Mouse (Mus musculus): ENCODE results near the gene Sec22b. TPM values are rescaled to one million over a fixed set of nuclear protein-coding genes. Genes with fewer than 3 reads are reported as not detected.

The Sec22b gene
- polyA plus RNA-seq, 1 experiment from 2014 or later, result 40.0 TPM

DNA sequence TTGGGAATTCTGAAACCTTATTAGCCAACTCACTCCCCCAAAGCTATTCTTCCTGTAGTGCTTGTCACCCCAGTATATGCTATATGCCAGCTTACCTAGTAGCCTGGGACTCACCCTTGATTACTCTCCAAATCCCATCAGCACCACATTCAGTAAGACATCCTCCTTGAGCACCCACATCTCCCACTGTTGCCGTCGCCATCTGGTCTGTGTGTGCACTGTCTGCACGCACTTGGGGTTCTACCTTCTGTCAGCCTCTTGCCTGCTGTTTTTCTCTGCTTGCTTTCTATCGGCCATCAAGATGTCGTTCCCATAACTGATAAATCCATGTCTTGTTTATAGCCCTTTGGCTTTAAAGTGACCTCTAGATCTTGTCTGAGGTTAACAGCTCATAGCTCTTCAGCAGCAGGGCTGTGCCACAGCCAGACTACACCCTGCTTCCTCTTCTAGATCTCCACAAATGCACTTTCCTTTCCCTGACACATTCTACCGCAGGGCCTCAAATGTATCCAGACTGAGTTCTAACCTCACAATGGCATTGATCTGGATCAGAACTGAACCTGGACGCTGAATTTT lies 30.4 kb downstream of the Sec22b start:
- Histone ChIP-seq H3K27me3 (ENCODE audit: insufficient read depth, low read length) (no peaks in the 10 kb centered on the region), H3K9me3 (ENCODE audit: low read length) (no peaks in the 10 kb centered on the region), H3K27ac (ENCODE audit: low read depth) (peak overlapping the region; percentile 20; the same call in 1 of the 2 replicates), H3K4me1 (ENCODE audit: insufficient read depth) (peaks cover 33% of the 10 kb centered on the region), H3K36me3 (replicated peaks; ENCODE audit: insufficient read depth, low read length) (no peaks in the 10 kb centered on the region), H3K9ac (replicated peaks) (no peak overlapping the region), H3K4me2 (ENCODE audit: low read depth, low read length) (peak overlapping the region; percentile 63), H3K4me3 (ENCODE audit: low read depth, low read length) (0 out of 2 replicates have a peak overlapping the region, but pooled peaks have one; percentile 27)
- no peak for DNase-seq
- no peak for ATAC-seq
- 41% methylated on average over 7 of the region's 7 CpGs for WGBS (ENCODE audit: insufficient replicate concordance)
- TF ChIP-seq CTCF (IDR thresholded peaks at IDR 0.05; ENCODE audit: low read depth), result no peak
- no peak for TF ChIP-seq EP300 (IDR thresholded peaks at IDR 0.05; ENCODE audit: low read depth)

- Histone ChIP-seq H3K4me2 (ENCODE audit: low read depth, low read length) (peak overlapping the region; percentile 63), H3K4me3 (ENCODE audit: low read depth, low read length) (peak overlapping the region; percentile 27), H3K36me3 (replicated peaks; ENCODE audit: insufficient read depth, low read length) (no peaks in the 10 kb centered on the region), H3K4me1 (ENCODE audit: insufficient read depth) (peaks cover 33% of the 10 kb centered on the region), H3K27ac (ENCODE audit: low read depth) (peak overlapping the region; percentile 20; the same call in 1 of the 2 replicates), H3K9me3 (ENCODE audit: low read length) (no peaks in the 10 kb centered on the region), H3K27me3 (ENCODE audit: insufficient read depth, low read length) (no peaks in the 10 kb centered on the region), H3K9ac (replicated peaks) (peak overlapping the region; percentile 28)
- 17% methylated on average over 10 of the region's 10 CpGs for whole genome bisulfite sequencing (ENCODE audit: insufficient replicate concordance)
- TF ChIP-seq EP300 (IDR thresholded peaks at IDR 0.05; ENCODE audit: low read depth) (no peak), CTCF (IDR thresholded peaks at IDR 0.05; ENCODE audit: low read depth) (no peak)
- DNase-seq (peak; percentile 52), ATAC-seq (no peak; the same call in 1 of the 2 replicates)
Measured at GRCm38 (mm10) chr3:97932131-97932530, 31.1 kb downstream of the Sec22b start.

DNA sequence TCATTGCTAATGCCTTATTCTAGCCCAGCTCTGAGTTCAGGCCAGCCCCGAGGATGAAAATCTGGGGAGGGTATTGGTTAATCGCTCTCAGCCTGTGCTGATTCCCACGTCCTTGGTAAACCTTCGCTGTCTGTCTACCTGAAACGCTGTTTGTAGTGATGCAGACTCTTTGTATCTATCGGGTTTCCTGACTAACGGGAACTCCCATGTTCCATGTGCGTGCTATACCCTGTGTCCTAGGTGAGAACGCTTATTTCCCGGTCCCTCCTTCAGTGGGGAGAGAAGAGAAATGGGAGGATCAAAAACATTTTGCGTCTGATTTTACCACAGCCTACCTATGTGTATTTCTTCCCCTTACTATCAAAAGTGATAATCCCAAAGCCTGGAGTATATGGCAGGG lies 31.8 kb downstream of the Sec22b start:
- TF ChIP-seq CTCF (IDR thresholded peaks at IDR 0.05; ENCODE audit: low read depth) (no peak), EP300 (IDR thresholded peaks at IDR 0.05; ENCODE audit: low read depth) (no peak)
- peak overlapping the region; percentile 63 for H3K4me2 ChIP-seq (ENCODE audit: low read depth, low read length)
- 22% methylated on average over 11 of the region's 11 CpGs for WGBS (ENCODE audit: insufficient replicate concordance)
- no peaks in the 10 kb centered on the region for H3K9me3 ChIP-seq (ENCODE audit: low read length)
- H3K27ac ChIP-seq (ENCODE audit: low read depth), result peak overlapping the region; percentile 5; the same call in 1 of the 2 replicates
- H3K36me3 ChIP-seq (replicated peaks; ENCODE audit: insufficient read depth, low read length), result no peaks in the 10 kb centered on the region
- H3K4me3 ChIP-seq (ENCODE audit: low read depth, low read length), result peak overlapping the region; percentile 27; the same call in 1 of the 2 replicates
- H3K27me3 ChIP-seq (ENCODE audit: insufficient read depth, low read length), result no peaks in the 10 kb centered on the region
- ATAC-seq, result no peak
- 0 out of 2 replicates have a peak overlapping the region, but pooled peaks have one; percentile 3 for H3K9ac ChIP-seq (replicated peaks)
- H3K4me1 ChIP-seq (ENCODE audit: insufficient read depth), result peaks cover 36% of the 10 kb centered on the region
- DNase-seq, result no peak

- Histone ChIP-seq H3K4me3 (ENCODE audit: low read depth, low read length) (no peak overlapping the region), H3K36me3 (replicated peaks; ENCODE audit: insufficient read depth, low read length) (no peaks in the 10 kb centered on the region), H3K9me3 (ENCODE audit: low read length) (no peaks in the 10 kb centered on the region), H3K9ac (replicated peaks) (0 out of 2 replicates have a peak overlapping the region, but pooled peaks have one; percentile 3), H3K27ac (ENCODE audit: low read depth) (peak overlapping the region; percentile 5; the same call in 1 of the 2 replicates), H3K4me2 (ENCODE audit: low read depth, low read length) (peak overlapping the region; percentile 63), H3K4me1 (ENCODE audit: insufficient read depth) (peaks cover 37% of the 10 kb centered on the region), H3K27me3 (ENCODE audit: insufficient read depth, low read length) (no peaks in the 10 kb centered on the region)
- 31% methylated on average over 6 of the region's 6 CpGs for WGBS (ENCODE audit: insufficient replicate concordance)
- DNase-seq (peak; percentile 32), ATAC-seq (no peak)
- TF ChIP-seq EP300 (IDR thresholded peaks at IDR 0.05; ENCODE audit: low read depth) (no peak), CTCF (IDR thresholded peaks at IDR 0.05; ENCODE audit: low read depth) (no peak)
Measured at GRCm38 (mm10) chr3:97933251-97933650, 32.3 kb downstream of the Sec22b start.

- H3K4me3 ChIP-seq (ENCODE audit: low read depth, low read length), result no peak overlapping the region
- no peak overlapping the region for H3K9ac ChIP-seq (replicated peaks)
- H3K4me1 ChIP-seq (ENCODE audit: insufficient read depth), result peaks cover 38% of the 10 kb centered on the region
- no peaks in the 10 kb centered on the region for H3K36me3 ChIP-seq (replicated peaks; ENCODE audit: insufficient read depth, low read length)
- H3K27me3 ChIP-seq (ENCODE audit: insufficient read depth, low read length), result no peaks in the 10 kb centered on the region
- H3K4me2 ChIP-seq (ENCODE audit: low read depth, low read length), result peak overlapping the region; percentile 63
- no peak for DNase-seq
- ATAC-seq, result 0 out of 2 replicates have a peak, but pooled peaks have one; percentile 17
- WGBS (ENCODE audit: insufficient replicate concordance), result 63% methylated on average over 5 of the region's 5 CpGs
- TF ChIP-seq EP300 (IDR thresholded peaks at IDR 0.05; ENCODE audit: low read depth) (no peak), CTCF (IDR thresholded peaks at IDR 0.05; ENCODE audit: low read depth) (no peak)
- H3K27ac ChIP-seq (ENCODE audit: low read depth), result peak overlapping the region; percentile 5; the same call in 1 of the 2 replicates
- no peaks in the 10 kb centered on the region for H3K9me3 ChIP-seq (ENCODE audit: low read length)
Measured at GRCm38 (mm10) chr3:97933811-97934210, 32.8 kb downstream of the Sec22b start.

- no peak for TF ChIP-seq CTCF (IDR thresholded peaks at IDR 0.05; ENCODE audit: low read depth)
- TF ChIP-seq EP300 (IDR thresholded peaks at IDR 0.05; ENCODE audit: low read depth), result no peak
- DNase-seq, result no peak
- Histone ChIP-seq H3K4me2 (ENCODE audit: low read depth, low read length) (no peak overlapping the region), H3K27ac (ENCODE audit: low read depth) (no peak overlapping the region), H3K4me1 (ENCODE audit: insufficient read depth) (peaks cover 39% of the 10 kb centered on the region), H3K9ac (replicated peaks) (no peak overlapping the region), H3K36me3 (replicated peaks; ENCODE audit: insufficient read depth, low read length) (no peaks in the 10 kb centered on the region), H3K27me3 (ENCODE audit: insufficient read depth, low read length) (no peaks in the 10 kb centered on the region), H3K4me3 (ENCODE audit: low read depth, low read length) (no peak overlapping the region), H3K9me3 (ENCODE audit: low read length) (no peaks in the 10 kb centered on the region)
- no peak for ATAC-seq
- WGBS (ENCODE audit: insufficient replicate concordance), result 76% methylated on average over 6 of the region's 6 CpGs
Measured at GRCm38 (mm10) chr3:97934331-97935300, 33.6 kb downstream of the Sec22b start.
